Mouse (Mus musculus) E14TG2a.4 (cell line): Measurements from ENCODE around the gene Krtap27-1.

Source experiments
- H3K27me3 ChIP-seq: 2 replicates; pipeline ENCODE4 v1.6.1; 2014; ENCODE audit warnings: low read length, control low read depth; ENCODE audit not compliant: insufficient read depth
- H3K36me3 ChIP-seq: 2 replicates; pipeline ENCODE4 v1.6.1; 2014; ENCODE audit warnings: low read length, control low read depth; ENCODE audit not compliant: insufficient read depth
- H3K4me1 ChIP-seq: replicated peaks from 2 replicates; pipeline ENCODE4 v1.6.1; 2014; ENCODE audit warnings: low read depth, low read length, control low read depth
- H3K4me3 ChIP-seq: replicated peaks from 2 replicates; pipeline ENCODE4 v1.5.1; 2014; ENCODE audit warnings: mild to moderate bottlenecking, low read length
- H3K9me3 ChIP-seq: 2 replicates; pipeline ENCODE4 v1.6.1; 2014; ENCODE audit warnings: low read length, control low read depth
- CTCF ChIP-seq: conservative IDR thresholded peaks from 2 replicates; pipeline ENCODE4 v1.5.1; 2014; ENCODE audit warnings: low read length
- NANOG ChIP-seq: IDR thresholded peaks from 2 replicates; pipeline ENCODE4 v1.6.1; 2014; ENCODE audit warnings: borderline replicate concordance, low read length, mixed read lengths
- POU5F1 ChIP-seq: IDR thresholded peaks from 2 replicates; pipeline ENCODE4 v1.6.1; 2014; ENCODE audit warnings: low read length, borderline replicate concordance

The Krtap27-1 gene

DNA sequence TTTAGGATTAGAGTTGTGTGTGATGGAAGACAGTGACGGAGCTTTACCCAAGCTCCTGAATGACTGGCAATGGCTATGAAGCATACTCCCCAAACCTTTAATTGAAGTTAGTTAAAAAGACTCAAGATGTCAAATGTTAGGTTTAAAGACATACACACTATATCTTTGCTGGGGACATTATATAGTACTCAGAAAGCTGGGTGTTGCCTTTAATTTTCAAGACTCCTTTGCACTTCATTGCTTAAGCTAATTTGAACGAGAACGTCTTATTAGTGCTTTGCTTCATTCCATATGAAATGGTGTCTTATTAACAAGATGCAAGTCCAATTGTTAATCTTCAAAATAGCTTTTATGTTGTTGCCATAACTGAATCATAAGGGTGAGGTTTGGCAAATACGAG lies at the start of gene Krtap27-1:
TSS of gene Krtap27-1 (minus strand) at position 101 of the 400 bp plus-strand sequence.
- H3K4me1 ChIP-seq, result no peaks in the 10 kb centered on the region
- TF ChIP-seq NANOG, result no peak
- TF ChIP-seq CTCF, result no peak
- TF ChIP-seq POU5F1, result no peak
- no peak within 1 kb of the TSS for H3K4me3 ChIP-seq
- no peaks in the 10 kb centered on the region for H3K27me3 ChIP-seq
- H3K36me3 ChIP-seq, result no peaks in the 10 kb centered on the region
- no peaks in the 10 kb centered on the region for H3K9me3 ChIP-seq

DNA sequence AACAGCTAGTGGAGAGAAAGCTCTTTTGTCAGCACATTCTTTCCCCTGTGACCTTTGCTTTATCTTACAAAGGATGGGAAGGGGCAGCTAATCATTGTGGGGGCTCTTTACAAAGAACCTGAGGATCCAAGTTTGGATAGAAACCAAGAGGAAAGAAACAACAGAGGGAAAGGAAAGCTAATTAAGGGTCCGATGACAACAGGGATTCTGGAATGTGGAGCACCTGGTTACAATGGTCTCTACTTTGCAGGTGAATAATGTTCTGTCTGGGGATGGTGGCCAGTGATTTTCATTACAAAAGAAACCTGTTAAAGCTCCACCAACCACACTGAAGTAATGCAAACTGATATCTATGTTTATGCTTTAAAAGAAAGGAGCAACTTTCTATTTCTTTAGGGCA lies 48.6 kb upstream of the Krtap27-1 start:
- Histone ChIP-seq H3K9me3 (peaks cover 9% of the 10 kb centered on the region), H3K27me3 (peaks cover 6% of the 10 kb centered on the region; the same call in 1 of the 2 replicates), H3K4me1 (peaks cover 53% of the 10 kb centered on the region), H3K36me3 (0 out of 2 replicates have a peak, but pooled peaks cover 3% of the 10 kb centered on the region), H3K4me3 (no peak overlapping the region)
- TF ChIP-seq NANOG (peak; percentile 89), CTCF (no peak)

DNA sequence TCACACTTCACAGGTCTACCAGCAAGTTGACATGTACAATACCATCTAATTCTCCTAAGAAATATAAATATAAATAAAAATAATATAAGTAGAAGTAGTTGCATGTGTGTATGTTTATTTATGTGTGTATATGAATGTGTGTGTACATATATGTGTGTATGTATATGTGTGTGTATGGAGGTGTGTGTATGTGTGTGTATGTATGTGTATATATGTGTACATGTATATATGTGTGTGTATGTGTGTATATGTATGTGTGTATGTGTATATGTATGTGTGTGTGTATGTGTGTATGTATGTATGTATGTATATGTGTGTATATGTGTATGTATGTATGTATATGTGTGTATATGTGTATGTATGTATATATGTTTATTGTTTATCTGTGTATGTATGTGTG lies 45.1 kb upstream of the Krtap27-1 start:
- Histone ChIP-seq H3K36me3 (0 out of 2 replicates have a peak, but pooled peaks cover 3% of the 10 kb centered on the region), H3K27me3 (peaks cover 3% of the 10 kb centered on the region; the same call in 1 of the 2 replicates), H3K4me1 (peaks cover 35% of the 10 kb centered on the region), H3K9me3 (peaks cover 25% of the 10 kb centered on the region), H3K4me3 (no peak overlapping the region)
- no peak for TF ChIP-seq CTCF
- no peak for TF ChIP-seq POU5F1
- TF ChIP-seq NANOG, result no peak

DNA sequence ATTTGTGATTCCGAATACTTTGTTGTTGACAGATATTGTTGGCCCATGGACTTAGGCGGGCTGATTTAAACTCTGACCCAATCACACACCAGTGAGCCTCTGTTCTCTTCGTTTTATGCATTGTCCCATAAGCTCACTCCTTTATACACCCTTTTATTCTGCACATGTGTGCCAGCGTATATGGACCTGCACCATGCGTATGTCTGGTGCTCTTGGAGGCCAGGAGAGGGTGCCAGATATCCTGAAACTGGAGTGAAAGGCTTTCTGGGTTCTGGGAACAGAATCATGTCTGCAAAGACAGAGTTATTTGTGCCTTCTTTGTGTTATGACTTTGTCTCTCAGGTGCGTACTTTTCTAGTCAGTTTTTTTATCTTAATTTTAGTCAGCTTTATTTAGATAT lies 39.8 kb upstream of the Krtap27-1 start:
- H3K9me3 ChIP-seq, result peaks cover 23% of the 10 kb centered on the region
- H3K36me3 ChIP-seq, result no peaks in the 10 kb centered on the region
- peak; percentile 22; the same call in 1 of the 2 replicates for TF ChIP-seq CTCF
- TF ChIP-seq NANOG, result no peak
- no peak overlapping the region for H3K4me3 ChIP-seq
- no peaks in the 10 kb centered on the region for H3K4me1 ChIP-seq
- H3K27me3 ChIP-seq, result peaks cover 5% of the 10 kb centered on the region

DNA sequence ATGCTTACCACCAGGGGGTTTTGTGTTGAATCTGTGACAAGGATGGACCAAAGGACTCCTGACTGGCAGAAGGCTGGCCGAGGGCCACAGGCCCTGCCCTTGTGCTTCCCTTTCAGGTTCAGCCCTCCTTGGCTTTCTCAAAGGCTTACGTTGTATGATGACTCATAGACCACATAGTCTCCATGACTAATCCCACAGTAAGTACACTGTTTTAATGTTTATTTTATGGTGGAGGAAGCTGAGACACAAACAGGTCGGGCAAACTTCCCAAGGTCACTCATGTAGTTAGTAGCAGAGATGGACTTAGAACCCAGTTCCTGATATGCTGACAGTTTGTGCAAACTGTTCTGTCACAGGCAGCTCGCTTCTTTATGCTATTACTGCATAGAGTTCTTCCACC lies 39.3 kb upstream of the Krtap27-1 start:
- peaks cover 5% of the 10 kb centered on the region for H3K27me3 ChIP-seq
- H3K4me3 ChIP-seq, result no peak overlapping the region
- no peaks in the 10 kb centered on the region for H3K36me3 ChIP-seq
- H3K4me1 ChIP-seq, result no peaks in the 10 kb centered on the region
- H3K9me3 ChIP-seq, result peaks cover 23% of the 10 kb centered on the region
- TF ChIP-seq CTCF (no peak), NANOG (no peak), POU5F1 (no peak)

DNA sequence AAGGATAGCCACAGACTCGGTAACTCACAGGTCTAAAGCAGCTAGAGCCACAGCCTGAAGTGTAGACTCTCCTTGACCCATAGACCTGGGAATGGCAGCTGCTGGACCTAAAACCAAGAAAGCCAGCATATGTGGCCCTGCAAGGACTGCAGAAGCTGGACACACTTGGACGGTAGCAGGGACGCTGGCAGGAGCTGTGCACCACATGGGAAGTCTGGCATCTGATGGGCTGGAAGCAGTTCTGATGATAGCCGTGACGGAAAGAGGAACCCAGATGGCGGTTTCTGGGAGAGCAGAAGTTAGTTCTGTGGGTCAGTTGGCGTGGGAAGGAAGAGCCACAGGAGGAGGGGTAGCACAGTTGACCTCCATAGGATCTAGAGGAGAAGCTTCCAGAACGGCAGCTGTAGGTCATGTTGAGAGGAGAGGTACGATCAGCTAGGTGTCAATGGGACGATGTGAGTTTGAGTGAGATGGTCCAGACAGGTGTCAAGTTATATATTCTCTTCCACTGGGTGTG lies 36.1 kb upstream of the Krtap27-1 start, which contains the start of gene 2310061N02Rik:
TSS of gene 2310061N02Rik (minus strand) at position 467 of the 517 bp plus-strand sequence.
- Histone ChIP-seq H3K9me3 (peaks cover 4% of the 10 kb centered on the region; the same call in 1 of the 2 replicates), H3K4me1 (no peaks in the 10 kb centered on the region), H3K27me3 (peaks cover 5% of the 10 kb centered on the region), H3K36me3 (no peaks in the 10 kb centered on the region), H3K4me3 (no peak within 1 kb of the TSS)
- TF ChIP-seq CTCF, result no peak
- no peak for TF ChIP-seq POU5F1
- no peak for TF ChIP-seq NANOG

DNA sequence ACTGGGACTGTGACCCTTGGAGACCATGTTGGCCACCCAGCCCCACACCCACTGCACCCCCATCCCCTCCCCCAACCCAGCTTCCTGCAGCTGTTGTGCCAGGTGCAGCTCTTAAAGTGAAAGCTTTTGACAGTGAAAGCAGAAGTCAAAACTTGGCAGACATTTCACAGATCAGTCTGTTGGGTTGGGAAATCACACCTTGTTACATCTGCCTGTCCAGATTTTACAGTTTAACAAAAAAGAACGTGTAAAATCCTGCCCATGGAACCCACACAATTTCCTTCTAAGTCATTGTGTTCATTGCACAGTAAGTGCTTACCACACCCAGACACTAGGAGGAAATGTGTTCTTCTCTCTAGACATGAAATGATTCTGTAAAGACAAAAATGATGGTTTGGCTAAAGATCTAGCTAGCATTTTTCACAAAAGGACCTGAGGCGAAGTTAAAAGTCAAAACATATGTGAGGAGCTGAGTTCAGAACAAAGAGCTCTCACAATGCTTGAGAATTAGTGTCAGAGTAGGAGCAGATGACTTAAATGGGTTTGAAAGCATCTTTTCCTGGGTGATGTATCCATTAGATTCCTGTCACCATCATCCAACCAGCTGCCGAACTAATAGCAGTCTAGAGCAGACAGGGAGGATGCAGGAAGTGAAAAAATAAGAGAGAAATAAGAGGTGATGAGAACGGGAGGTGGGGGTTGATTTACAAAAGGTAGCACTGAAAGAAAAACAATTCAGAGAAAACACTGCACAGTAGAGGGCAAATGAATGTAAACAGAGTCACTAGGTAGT lies 29.8 kb upstream of the Krtap27-1 start:
- TF ChIP-seq POU5F1 (no peak), CTCF (no peak), NANOG (no peak)
- Histone ChIP-seq H3K9me3 (no peaks in the 10 kb centered on the region), H3K27me3 (no peaks in the 10 kb centered on the region), H3K4me1 (peaks cover 4% of the 10 kb centered on the region; the same call in 1 of the 2 replicates), H3K36me3 (no peaks in the 10 kb centered on the region), H3K4me3 (no peak overlapping the region)

DNA sequence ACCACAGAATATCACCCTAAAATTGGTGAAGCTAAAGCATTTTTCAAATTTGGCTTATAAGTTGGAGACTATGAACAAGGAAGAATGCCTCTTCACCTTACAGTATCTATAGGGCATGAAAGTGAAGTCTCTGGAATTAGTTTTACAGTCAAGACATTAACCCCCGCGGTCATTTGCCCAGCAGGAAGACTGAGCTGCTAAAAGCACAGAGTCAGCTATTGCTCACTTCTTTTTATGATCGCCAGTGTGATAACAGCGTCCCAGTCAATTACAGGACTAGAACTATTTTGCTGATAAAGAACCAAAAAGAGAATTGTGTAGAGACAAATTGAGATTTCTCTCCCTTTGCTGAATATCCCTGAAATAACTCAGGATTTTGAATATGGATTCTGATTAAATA lies 24.8 kb upstream of the Krtap27-1 start:
- TF ChIP-seq CTCF (no peak), POU5F1 (no peak), NANOG (no peak)
- H3K4me1 ChIP-seq, result peaks cover 4% of the 10 kb centered on the region; the same call in 1 of the 2 replicates
- no peaks in the 10 kb centered on the region for H3K9me3 ChIP-seq
- no peaks in the 10 kb centered on the region for H3K36me3 ChIP-seq
- H3K27me3 ChIP-seq, result no peaks in the 10 kb centered on the region
- no peak overlapping the region for H3K4me3 ChIP-seq
